In genomic region chr11:102595341-102595820, GRCm38 (mm10) we compare ENCODE assay signal across 9 mouse cellular contexts. TPM values are rescaled to one million over a fixed set of nuclear protein-coding genes. Genes with fewer than 3 reads are reported as not detected.
DNase-seq lines count a peak whose midpoint lies in the region; ATAC-seq lines count a peak whose summit lies in the region.
"Had no signal": no experiment of that assay in that cellular context is flagged by ENCODE, and none has a peak within 500 bp of the region (broad histone marks: within the 10 kb centered on the region; RNA-seq: fewer than 3 reads in every experiment).

No protein-coding gene starts in this region.

- peak overlapping the region; percentile 88 for H3K27ac ChIP-seq in kidney, embryonic 14.5 days (ENCODE audit: low read depth, low read length)
- peak overlapping the region; percentile 97 for H3K27ac ChIP-seq in embryonic facial prominence, embryonic 14.5 days (replicated peaks; ENCODE audit: low read depth, low read length)
- H3K27ac ChIP-seq in midbrain, embryonic 13.5 days, result peak overlapping the region; percentile 44; the same call in 1 of the 2 replicates
- H3K27ac ChIP-seq: liver, embryonic 15.5 days had no signal

- H3K9me3 ChIP-seq in kidney, embryonic 14.5 days (ENCODE audit: control insufficient read depth, low read length), result no peaks in the 10 kb centered on the region
- H3K9me3 ChIP-seq in embryonic facial prominence, embryonic 14.5 days (ENCODE audit: control insufficient read depth, low read length), result no peaks in the 10 kb centered on the region
- 0 out of 2 replicates have a peak, but pooled peaks cover 2% of the 10 kb centered on the region for H3K9me3 ChIP-seq in midbrain, embryonic 13.5 days
- H3K9me3 ChIP-seq: liver, embryonic 15.5 days had no signal

- H3K27me3 ChIP-seq in kidney, embryonic 14.5 days (ENCODE audit: control insufficient read depth, insufficient read depth, low read length), result no peaks in the 10 kb centered on the region
- no peaks in the 10 kb centered on the region for H3K27me3 ChIP-seq in embryonic facial prominence, embryonic 14.5 days (replicated peaks; ENCODE audit: control insufficient read depth, insufficient read depth, low read length)
- H3K27me3 ChIP-seq in midbrain, embryonic 13.5 days, result 0 out of 2 replicates have a peak, but pooled peaks cover 2% of the 10 kb centered on the region

- peaks cover 20% of the 10 kb centered on the region for H3K4me1 ChIP-seq in kidney, embryonic 14.5 days (ENCODE audit: control insufficient read depth, insufficient read depth, low read length)
- H3K4me1 ChIP-seq in embryonic facial prominence, embryonic 14.5 days (ENCODE audit: control insufficient read depth, insufficient read depth, low read length), result peaks cover 25% of the 10 kb centered on the region
- peaks cover 21% of the 10 kb centered on the region for H3K4me1 ChIP-seq in midbrain, embryonic 13.5 days (replicated peaks)
- H3K4me1 ChIP-seq: liver, embryonic 15.5 days had no signal

- ATAC-seq in kidney, embryonic 14.5 days (ENCODE audit: low FRiP score, low TSS enrichment), result peak; percentile 91
- peak; percentile 93 for ATAC-seq in embryonic facial prominence, embryonic 14.5 days (ENCODE audit: low read depth)
- no peak for ATAC-seq in midbrain, embryonic 13.5 days

- 2% methylated on average over 3 of the region's 4 CpGs for WGBS in kidney, embryonic 14.5 days
- 4% methylated on average over 3 of the region's 4 CpGs for WGBS in embryonic facial prominence, embryonic 14.5 days
- WGBS in midbrain, embryonic 13.5 days, result 7% methylated on average over 3 of the region's 4 CpGs

- H3K36me3 ChIP-seq in kidney, embryonic 14.5 days (ENCODE audit: control insufficient read depth, insufficient read depth, low read length), result no peaks in the 10 kb centered on the region
- no peaks in the 10 kb centered on the region for H3K36me3 ChIP-seq in embryonic facial prominence, embryonic 14.5 days (ENCODE audit: control insufficient read depth, insufficient read depth, low read length)
- H3K36me3 ChIP-seq in midbrain, embryonic 13.5 days, result no peaks in the 10 kb centered on the region
- H3K36me3 ChIP-seq: liver, embryonic 15.5 days had no signal

- no peak overlapping the region; the same call in 1 of the 2 replicates for H3K9ac ChIP-seq in kidney, embryonic 14.5 days (ENCODE audit: low read depth, low read length)
- peak overlapping the region; percentile 38 for H3K9ac ChIP-seq in embryonic facial prominence, embryonic 14.5 days (ENCODE audit: low read depth, low read length)
- 0 out of 2 replicates have a peak overlapping the region, but pooled peaks have one; percentile 19 for H3K9ac ChIP-seq in midbrain, embryonic 13.5 days (replicated peaks)
- H3K9ac ChIP-seq: liver, embryonic 15.5 days had no signal

- no peak for DNase-seq in kidney, adult 11 months
- DNase-seq in R1 (ENCODE audit: low read depth, low spot score), result peak; percentile 51
- peak; percentile 96 for DNase-seq in embryonic facial prominence, embryonic 14.5 days (ENCODE audit: low spot score)
- no peak for DNase-seq in cerebellum, adult 11-12 months
- no peak for DNase-seq in thymus, postnatal 36 days
- DNase-seq in cerebellum, postnatal 25 days, result no peak

- no peak overlapping the region; the same call in 1 of the 2 replicates for H3K4me2 ChIP-seq in kidney, embryonic 14.5 days (replicated peaks; ENCODE audit: low read depth, low read length)
- H3K4me2 ChIP-seq in embryonic facial prominence, embryonic 14.5 days (ENCODE audit: low read depth, low read length), result peak overlapping the region; percentile 38
- H3K4me2 ChIP-seq in midbrain, embryonic 13.5 days (replicated peaks), result 0 out of 2 replicates have a peak overlapping the region, but pooled peaks have one; percentile 11
- H3K4me2 ChIP-seq: liver, embryonic 15.5 days had no signal

- no peak overlapping the region for H3K4me3 ChIP-seq in kidney, embryonic 14.5 days (ENCODE audit: low read length)
- 0 out of 2 replicates have a peak overlapping the region, but pooled peaks have one; percentile 8 for H3K4me3 ChIP-seq in embryonic facial prominence, embryonic 14.5 days (ENCODE audit: low read depth, low read length)
- no peak overlapping the region for H3K4me3 ChIP-seq in midbrain, embryonic 13.5 days (replicated peaks)
- H3K4me3 ChIP-seq: liver, embryonic 15.5 days had no signal

RNA-seq across cellular contexts. Expression of gene Fzd2, which starts 8.8 kb away (rescaled TPM):
- 41.7 and 49.7 TPM in 2 replicates for polyA plus RNA-seq in kidney, embryonic 14.5 days (2014; fragmentation: Nextera tagmentation; extraction: Ambion mirVana)
- polyA plus RNA-seq in embryonic facial prominence, embryonic 14.5 days (2014; fragmentation: Nextera tagmentation; extraction: Ambion mirVana), result 41.7 and 48.9 TPM in 2 replicates
- polyA plus RNA-seq in midbrain, embryonic 13.5 days (2015; fragmentation: Nextera tagmentation; extraction: Ambion mirVana), result 10.8 and 13.2 TPM in 2 replicates

RNA-seq across cellular contexts. Expression of gene Gm11627, which starts 16.1 kb away (rescaled TPM):
- 5.7 and 8.3 TPM in 2 replicates for polyA plus RNA-seq in kidney, embryonic 14.5 days (2014; fragmentation: Nextera tagmentation; extraction: Ambion mirVana)
- polyA plus RNA-seq in embryonic facial prominence, embryonic 14.5 days (2014; fragmentation: Nextera tagmentation; extraction: Ambion mirVana), result 9.5 and 15.7 TPM in 2 replicates
- polyA plus RNA-seq in midbrain, embryonic 13.5 days (2015; fragmentation: Nextera tagmentation; extraction: Ambion mirVana), result 4.2 and 5.3 TPM in 2 replicates

RNA-seq across cellular contexts. Expression of gene Gpatch8, which starts 39.2 kb away (rescaled TPM):
- 37.3 and 60.6 TPM in 2 replicates for polyA plus RNA-seq in kidney, embryonic 14.5 days (2014; fragmentation: Nextera tagmentation; extraction: Ambion mirVana)
- 36.1 and 41.2 TPM in 2 replicates for polyA plus RNA-seq in embryonic facial prominence, embryonic 14.5 days (2014; fragmentation: Nextera tagmentation; extraction: Ambion mirVana)
- polyA plus RNA-seq in midbrain, embryonic 13.5 days (2015; fragmentation: Nextera tagmentation; extraction: Ambion mirVana), result 84.5 and 87.6 TPM in 2 replicates

Comparison
In these comparisons a context has a peak if more than half of its experiments do, and no peak if none do; other contexts are left out.
1. H3K27ac ChIP-seq: peak in every context shown above with its lines; median percentile 97 in embryonic facial prominence, embryonic 14.5 days; 88 in kidney, embryonic 14.5 days; 44 in midbrain, embryonic 13.5 days.
2. DNase-seq: peak in R1 (single experiment) and embryonic facial prominence, embryonic 14.5 days (single experiment); none in kidney, adult 11 months (single experiment), cerebellum, adult 11-12 months (single experiment), thymus, postnatal 36 days (0 of 2) and cerebellum, postnatal 25 days (0 of 2).